Mouse (Mus musculus): ENCODE data around the gene Lmx1a.

The Lmx1a gene

GRCm38 (mm10) chr1:167789448-167789847 is 100.4 kb downstream of the Lmx1a start:
- DNase-seq = no peak

- no peak for DNase-seq
Measured at GRCm38 (mm10) chr1:167790688-167791087, 101.7 kb downstream of the Lmx1a start.

GRCm38 (mm10) chr1:167791221-167791620 is 102.2 kb downstream of the Lmx1a start:
- no peak for DNase-seq

- DNase-seq = no peak
Measured at GRCm38 (mm10) chr1:167801923-167802322, 112.9 kb downstream of the Lmx1a start.

GRCm38 (mm10) chr1:167802510-167803271 is 113.7 kb downstream of the Lmx1a start:
- DNase-seq = no peak

GRCm38 (mm10) chr1:167803351-167803981 is 114.4 kb downstream of the Lmx1a start:
- DNase-seq = no peak

GRCm38 (mm10) chr1:167804836-167805235 is 115.8 kb downstream of the Lmx1a start:
- no peak for DNase-seq

- no peak for DNase-seq
Measured at GRCm38 (mm10) chr1:167811141-167811540, 122.1 kb downstream of the Lmx1a start.

- no peak for DNase-seq
Measured at GRCm38 (mm10) chr1:167815166-167815565, 126.1 kb downstream of the Lmx1a start.

GRCm38 (mm10) chr1:167817028-167817427 is 128.0 kb downstream of the Lmx1a start:
- DNase-seq = no peak

GRCm38 (mm10) chr1:167817616-167818015 is 128.6 kb downstream of the Lmx1a start:
- no peak for DNase-seq

- DNase-seq = no peak
Measured at GRCm38 (mm10) chr1:167820031-167820430, 131.0 kb downstream of the Lmx1a start.

- no peak for DNase-seq
Measured at GRCm38 (mm10) chr1:167821125-167821524, 132.1 kb downstream of the Lmx1a start.

GRCm38 (mm10) chr1:167830291-167830690 is 141.3 kb downstream of the Lmx1a start:
- DNase-seq = no peak

GRCm38 (mm10) chr1:167831601-167832000 is 142.6 kb downstream of the Lmx1a start:
- DNase-seq = no peak

GRCm38 (mm10) chr1:167854801-167855200 is 165.8 kb downstream of the Lmx1a start:
- DNase-seq = no peak

- no peak for DNase-seq
Measured at GRCm38 (mm10) chr1:167872028-167872427, 183.0 kb downstream of the Lmx1a start.

- no peak for DNase-seq
Measured at GRCm38 (mm10) chr1:167874099-167874498, 185.1 kb downstream of the Lmx1a start.

- no peak for DNase-seq
Measured at GRCm38 (mm10) chr1:167877931-167878330, 188.9 kb downstream of the Lmx1a start.

- no peak for DNase-seq
Measured at GRCm38 (mm10) chr1:167878354-167878753, 189.3 kb downstream of the Lmx1a start.

- no peak for DNase-seq
Measured at GRCm38 (mm10) chr1:167885776-167886175, 196.7 kb downstream of the Lmx1a start.

- DNase-seq = no peak
Measured at GRCm38 (mm10) chr1:167888120-167888519, 199.1 kb downstream of the Lmx1a start.

- DNase-seq = no peak
Measured at GRCm38 (mm10) chr1:167888816-167889215, 199.8 kb downstream of the Lmx1a start.

GRCm38 (mm10) chr1:167896234-167896633 is 207.2 kb downstream of the Lmx1a start:
- no peak for DNase-seq

Data from cerebellum, adult 11-12 months (tissue).